Mouse (Mus musculus): ENCODE data around the gene Knop1. TPM values are rescaled to one million over a fixed set of nuclear protein-coding genes. Genes with fewer than 3 reads are reported as not detected.

Gene Knop1
- 1.3 and 1.9 TPM in 2 replicates for polyA plus RNA-seq (2012; rRNA removed)

DNA sequence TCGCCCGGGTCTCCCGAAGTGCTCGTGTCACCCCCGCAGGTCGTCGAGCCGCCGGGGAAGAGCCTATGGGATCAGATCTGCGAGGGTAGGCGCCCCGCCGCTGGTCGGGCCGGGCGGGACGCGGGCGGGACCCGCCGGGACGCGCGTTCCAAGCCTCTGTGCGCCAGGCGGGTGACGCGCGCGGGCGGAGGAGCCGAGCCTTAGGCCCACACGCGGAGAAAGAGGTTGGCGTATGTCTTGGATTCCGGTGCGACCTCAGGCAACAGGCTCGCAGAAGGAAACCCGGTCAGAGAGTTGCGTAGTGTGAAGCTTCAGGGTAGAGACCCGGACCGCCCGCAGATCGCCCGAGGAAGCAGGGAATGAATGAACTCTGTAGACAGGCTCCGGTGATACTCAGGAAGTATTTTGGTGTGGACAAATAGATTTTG, at the start of gene Knop1:
Knop1 (minus strand) TSS at position 378 of the 428 bp plus-strand sequence.
- Histone ChIP-seq H3K27ac (ENCODE audit: insufficient read depth, low read depth, low read length) (0 out of 2 replicates have a peak within 1 kb of the TSS, but pooled peaks have one; percentile 4), H3K27me3 (ENCODE audit: control insufficient read depth, insufficient read depth, low read length) (no peaks in the 10 kb centered on the region), H3K36me3 (ENCODE audit: control insufficient read depth, insufficient read depth, low read length) (peaks cover 8% of the 10 kb centered on the region; the same call in 1 of the 2 replicates), H3K4me3 (ENCODE audit: low read depth, low read length) (peak within 1 kb of the TSS; percentile 87), H3K4me1 (ENCODE audit: control insufficient read depth, insufficient read depth, insufficient read length, low read length) (peaks cover 8% of the 10 kb centered on the region; the same call in 1 of the 2 replicates)
- TF ChIP-seq POLR2A (IDR thresholded peaks at IDR 0.05; ENCODE audit: low read depth, low read length) (no peak), CTCF (IDR thresholded peaks at IDR 0.05; ENCODE audit: extremely low read depth, insufficient read length, insufficient replicate concordance, low read depth, low read length) (no peak)
- 1% methylated on average over 35 of the region's 46 CpGs for WGBS

DNA sequence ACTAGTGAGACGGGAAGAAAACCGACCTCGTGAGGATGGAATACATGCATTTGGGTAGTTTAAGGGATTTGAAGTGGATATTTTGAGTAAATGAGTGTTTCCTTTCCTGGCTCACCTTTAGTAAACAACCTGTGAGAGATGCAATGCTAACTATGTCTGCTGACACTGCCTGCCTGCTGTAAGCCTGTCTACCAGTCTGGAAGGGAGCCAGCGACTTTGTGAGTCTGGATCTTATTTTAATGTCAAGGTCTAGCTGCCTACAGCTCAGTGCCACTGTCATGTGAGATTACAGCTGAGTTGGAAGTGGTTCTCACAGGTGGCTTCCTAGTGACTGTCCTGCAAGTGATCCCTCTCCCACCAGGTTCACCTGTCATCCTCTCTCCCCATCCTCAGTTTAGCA, 48.5 kb upstream of the Knop1 start:
- no peaks in the 10 kb centered on the region; the same call in 1 of the 2 replicates for H3K4me1 ChIP-seq (ENCODE audit: control insufficient read depth, insufficient read depth, insufficient read length, low read length)
- no peak overlapping the region for H3K4me3 ChIP-seq (ENCODE audit: low read depth, low read length)
- no peak overlapping the region for H3K27ac ChIP-seq (ENCODE audit: insufficient read depth, low read depth, low read length)
- no peaks in the 10 kb centered on the region for H3K36me3 ChIP-seq (ENCODE audit: control insufficient read depth, insufficient read depth, low read length)
- 85% methylated on average over 4 of the region's 4 CpGs for WGBS
- no peak for TF ChIP-seq POLR2A (IDR thresholded peaks at IDR 0.05; ENCODE audit: low read depth, low read length)
- TF ChIP-seq CTCF (IDR thresholded peaks at IDR 0.05; ENCODE audit: extremely low read depth, insufficient read length, insufficient replicate concordance, low read depth, low read length): no peak
- H3K27me3 ChIP-seq (ENCODE audit: control insufficient read depth, insufficient read depth, low read length): no peaks in the 10 kb centered on the region

DNA sequence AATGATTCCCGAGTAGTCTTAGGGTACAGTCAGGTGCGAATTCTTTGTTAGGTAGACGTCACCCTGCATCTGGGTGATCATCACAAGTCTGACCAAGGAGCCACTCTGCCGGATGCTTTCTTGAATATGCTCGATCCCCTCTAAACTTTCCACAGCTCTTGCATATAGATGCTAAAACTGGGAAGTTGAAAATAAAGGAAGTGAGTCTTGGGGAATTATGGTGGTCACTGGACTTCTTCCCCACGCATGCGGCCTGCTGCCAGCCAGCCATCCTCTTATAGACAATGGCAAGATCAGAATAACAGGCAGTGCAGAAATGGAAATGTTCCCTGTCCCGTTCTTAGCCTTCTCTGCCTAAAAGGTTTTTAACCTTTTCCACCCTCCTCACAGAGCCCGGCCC, 47.8 kb upstream of the Knop1 start:
- Histone ChIP-seq H3K27me3 (ENCODE audit: control insufficient read depth, insufficient read depth, low read length) (no peaks in the 10 kb centered on the region), H3K36me3 (ENCODE audit: control insufficient read depth, insufficient read depth, low read length) (no peaks in the 10 kb centered on the region), H3K27ac (ENCODE audit: insufficient read depth, low read depth, low read length) (no peak overlapping the region), H3K4me1 (ENCODE audit: control insufficient read depth, insufficient read depth, insufficient read length, low read length) (no peaks in the 10 kb centered on the region; the same call in 1 of the 2 replicates), H3K4me3 (ENCODE audit: low read depth, low read length) (no peak overlapping the region)
- 85% methylated on average over 9 of the region's 9 CpGs for WGBS
- TF ChIP-seq CTCF (IDR thresholded peaks at IDR 0.05; ENCODE audit: extremely low read depth, insufficient read length, insufficient replicate concordance, low read depth, low read length): no peak
- TF ChIP-seq POLR2A (IDR thresholded peaks at IDR 0.05; ENCODE audit: low read depth, low read length): no peak

DNA sequence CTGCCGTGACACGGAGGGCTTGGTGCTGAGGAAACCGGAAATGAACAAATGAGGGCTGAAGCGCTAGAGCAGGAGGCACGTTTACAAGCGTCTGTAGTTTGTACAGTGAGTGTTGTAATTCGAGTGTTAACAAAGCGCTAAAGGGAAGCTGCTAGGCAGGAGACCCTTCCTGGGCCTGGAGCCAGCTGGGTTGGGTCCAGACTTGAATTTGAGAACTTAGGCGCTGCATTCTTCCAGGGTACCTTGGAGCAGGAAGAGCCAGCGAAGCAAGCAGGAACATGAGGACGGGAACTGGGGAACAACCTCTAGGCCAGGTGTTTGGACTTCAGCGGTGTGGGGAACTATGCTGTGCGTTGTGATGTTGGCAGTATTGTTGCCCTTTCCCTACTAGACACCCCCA, 46.9 kb upstream of the Knop1 start:
- 12% methylated on average over 13 of the region's 13 CpGs for WGBS
- H3K4me3 ChIP-seq (ENCODE audit: low read depth, low read length): peak overlapping the region; percentile 34
- no peak overlapping the region for H3K27ac ChIP-seq (ENCODE audit: insufficient read depth, low read depth, low read length)
- no peak for TF ChIP-seq POLR2A (IDR thresholded peaks at IDR 0.05; ENCODE audit: low read depth, low read length)
- TF ChIP-seq CTCF (IDR thresholded peaks at IDR 0.05; ENCODE audit: extremely low read depth, insufficient read length, insufficient replicate concordance, low read depth, low read length): peak; percentile 2; the same call in 1 of the 2 replicates
- no peaks in the 10 kb centered on the region for H3K27me3 ChIP-seq (ENCODE audit: control insufficient read depth, insufficient read depth, low read length)
- H3K4me1 ChIP-seq (ENCODE audit: control insufficient read depth, insufficient read depth, insufficient read length, low read length): no peaks in the 10 kb centered on the region; the same call in 1 of the 2 replicates
- H3K36me3 ChIP-seq (ENCODE audit: control insufficient read depth, insufficient read depth, low read length): no peaks in the 10 kb centered on the region

DNA sequence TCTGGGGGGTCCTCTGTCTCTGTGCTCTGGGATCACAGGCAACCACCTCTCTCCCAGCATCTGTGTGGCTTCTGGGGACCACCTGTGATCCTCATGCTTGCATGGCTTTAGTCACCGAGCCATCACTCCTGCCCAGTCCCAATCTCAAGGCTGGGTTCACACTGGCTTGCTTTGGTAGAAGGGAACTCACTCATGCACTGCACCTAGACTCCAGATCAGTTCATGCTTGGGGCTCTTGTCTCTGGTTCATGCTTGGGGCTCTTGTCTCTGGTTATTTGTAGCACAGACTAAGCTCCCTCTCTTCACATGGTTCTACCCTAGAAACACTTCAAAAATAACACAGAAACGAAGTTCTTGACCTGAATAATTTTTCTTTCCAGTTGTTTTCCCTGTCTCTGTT, 44.0 kb upstream of the Knop1 start:
- WGBS: 76% methylated on average over 2 of the region's 2 CpGs
- no peak overlapping the region for H3K4me3 ChIP-seq (ENCODE audit: low read depth, low read length)
- H3K36me3 ChIP-seq (ENCODE audit: control insufficient read depth, insufficient read depth, low read length): no peaks in the 10 kb centered on the region
- no peak for TF ChIP-seq POLR2A (IDR thresholded peaks at IDR 0.05; ENCODE audit: low read depth, low read length)
- no peak for TF ChIP-seq CTCF (IDR thresholded peaks at IDR 0.05; ENCODE audit: extremely low read depth, insufficient read length, insufficient replicate concordance, low read depth, low read length)
- H3K4me1 ChIP-seq (ENCODE audit: control insufficient read depth, insufficient read depth, insufficient read length, low read length): no peaks in the 10 kb centered on the region; the same call in 1 of the 2 replicates
- H3K27ac ChIP-seq (ENCODE audit: insufficient read depth, low read depth, low read length): no peak overlapping the region
- no peaks in the 10 kb centered on the region for H3K27me3 ChIP-seq (ENCODE audit: control insufficient read depth, insufficient read depth, low read length)

DNA sequence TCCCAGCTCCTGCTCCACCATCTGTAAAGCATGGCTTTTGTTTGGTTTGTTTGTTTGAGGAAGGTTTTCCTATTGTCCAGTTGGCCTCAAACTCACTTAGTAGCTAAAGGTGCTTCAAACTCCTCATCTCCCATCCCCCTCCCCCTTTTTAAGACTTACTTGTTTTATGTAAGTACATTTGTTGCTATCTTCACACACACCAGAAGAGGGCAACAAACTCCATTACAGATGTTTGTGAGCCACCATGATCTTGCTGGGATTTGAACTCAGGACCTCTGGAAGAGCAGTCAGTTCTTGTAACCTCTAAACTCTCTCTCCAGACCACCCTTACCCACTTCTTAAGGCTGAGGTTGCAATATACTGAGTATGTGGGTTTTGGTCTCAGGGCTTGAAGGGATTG, 42.0 kb upstream of the Knop1 start:
- H3K27ac ChIP-seq (ENCODE audit: insufficient read depth, low read depth, low read length): no peak overlapping the region
- no peaks in the 10 kb centered on the region for H3K36me3 ChIP-seq (ENCODE audit: control insufficient read depth, insufficient read depth, low read length)

DNA sequence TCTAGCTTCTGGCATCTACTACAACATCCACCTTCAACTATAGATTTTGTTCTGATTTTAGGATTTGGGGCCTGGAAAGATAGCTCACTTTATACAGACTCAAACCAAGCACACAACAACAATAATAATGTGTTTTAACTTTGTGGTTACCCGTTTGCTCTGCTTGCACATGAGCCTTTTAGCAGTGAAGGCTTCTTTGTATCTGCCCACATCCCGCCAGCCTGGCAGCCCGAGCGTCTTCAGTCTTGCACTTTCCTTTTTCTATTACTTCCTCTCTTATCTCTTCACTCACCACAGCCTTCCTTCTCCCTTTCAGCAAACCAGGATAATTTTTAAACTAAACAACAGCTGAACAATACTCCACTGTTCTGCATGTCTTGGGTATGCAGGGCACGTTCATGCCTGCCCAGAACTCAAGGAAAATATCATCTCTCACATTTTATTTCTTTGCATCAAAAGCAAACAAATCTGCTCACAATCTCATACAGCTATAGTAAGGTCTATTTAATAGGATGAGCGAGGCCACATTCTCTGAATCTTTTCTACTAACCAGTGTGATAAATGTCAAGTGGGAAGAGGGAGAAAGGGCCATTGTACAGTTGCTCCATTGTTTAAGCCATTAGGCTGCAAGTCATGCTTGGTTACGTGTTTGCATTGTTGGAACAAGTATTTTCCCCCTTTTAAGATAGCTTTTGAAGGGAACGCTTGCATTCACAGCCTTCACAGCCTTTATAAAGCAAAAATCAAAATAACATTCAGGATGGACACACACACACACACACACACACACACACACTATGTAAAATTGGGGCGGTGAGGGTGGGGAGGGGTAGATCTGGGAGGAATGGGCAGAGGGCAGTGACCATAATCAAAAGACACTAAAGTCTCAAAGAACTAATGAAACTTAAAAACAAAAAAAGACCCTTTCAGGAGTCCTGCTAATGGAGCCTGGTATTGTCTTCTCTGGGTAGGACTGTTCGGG, 39.7 kb upstream of the Knop1 start:
- no peak for TF ChIP-seq POLR2A (IDR thresholded peaks at IDR 0.05; ENCODE audit: low read depth, low read length)
- TF ChIP-seq CTCF (IDR thresholded peaks at IDR 0.05; ENCODE audit: extremely low read depth, insufficient read length, insufficient replicate concordance, low read depth, low read length): no peak
- Histone ChIP-seq H3K27ac (ENCODE audit: insufficient read depth, low read depth, low read length) (no peak overlapping the region), H3K27me3 (ENCODE audit: control insufficient read depth, insufficient read depth, low read length) (no peaks in the 10 kb centered on the region), H3K4me3 (ENCODE audit: low read depth, low read length) (no peak overlapping the region), H3K4me1 (ENCODE audit: control insufficient read depth, insufficient read depth, insufficient read length, low read length) (no peaks in the 10 kb centered on the region), H3K36me3 (ENCODE audit: control insufficient read depth, insufficient read depth, low read length) (no peaks in the 10 kb centered on the region)
- WGBS: 41% methylated on average over 10 of the region's 10 CpGs

More for the DNA sequence above, 42.0 kb upstream of the Knop1 start:
- no peaks in the 10 kb centered on the region; the same call in 1 of the 2 replicates for H3K4me1 ChIP-seq (ENCODE audit: control insufficient read depth, insufficient read depth, insufficient read length, low read length)
- TF ChIP-seq CTCF (IDR thresholded peaks at IDR 0.05; ENCODE audit: extremely low read depth, insufficient read length, insufficient replicate concordance, low read depth, low read length) (no peak), POLR2A (IDR thresholded peaks at IDR 0.05; ENCODE audit: low read depth, low read length) (no peak)
- H3K27me3 ChIP-seq (ENCODE audit: control insufficient read depth, insufficient read depth, low read length): no peaks in the 10 kb centered on the region
- H3K4me3 ChIP-seq (ENCODE audit: low read depth, low read length): no peak overlapping the region
